Mouse (Mus musculus) embryo, embryonic 11 days (tissue): ENCODE data around the gene Hoxb4.

Source experiments
- DNase-seq: peaks from one replicate; pipeline ENCODE4 v3.0.0-alpha.2; 2015

The Hoxb4 gene

GRCm38 (mm10) chr11:96300354-96301063, 17.6 kb upstream of the Hoxb4 start:
- DNase-seq = peak; percentile 72

GRCm38 (mm10) chr11:96301064-96301431, 17.0 kb upstream of the Hoxb4 start:
- no peak for DNase-seq

GRCm38 (mm10) chr11:96301837-96302236, 16.2 kb upstream of the Hoxb4 start:
- DNase-seq = no peak

- DNase-seq = no peak
Observed at GRCm38 (mm10) chr11:96302381-96303150, 15.5 kb upstream of the Hoxb4 start.

GRCm38 (mm10) chr11:96303151-96304099, 14.6 kb upstream of the Hoxb4 start, which contains the start of gene Hoxb5:
Hoxb5 (plus strand) TSS chr11:96303336.
- DNase-seq = peak; percentile 91

GRCm38 (mm10) chr11:96304381-96305195, 13.5 kb upstream of the Hoxb4 start:
- no peak for DNase-seq

GRCm38 (mm10) chr11:96305505-96306182, 12.4 kb upstream of the Hoxb4 start:
- no peak for DNase-seq

- DNase-seq = no peak
Observed at GRCm38 (mm10) chr11:96306183-96306907, 11.7 kb upstream of the Hoxb4 start.

GRCm38 (mm10) chr11:96306908-96307269, 11.2 kb upstream of the Hoxb4 start:
- DNase-seq = peak; percentile 83

GRCm38 (mm10) chr11:96308763-96309162, 9.3 kb upstream of the Hoxb4 start:
- no peak for DNase-seq

GRCm38 (mm10) chr11:96309288-96309687, 8.8 kb upstream of the Hoxb4 start:
- no peak for DNase-seq

- DNase-seq = no peak
Observed at GRCm38 (mm10) chr11:96310183-96310938, 7.7 kb upstream of the Hoxb4 start.

GRCm38 (mm10) chr11:96311097-96311496, 7.0 kb upstream of the Hoxb4 start:
- DNase-seq = no peak

- DNase-seq = peak; percentile 93
Observed at GRCm38 (mm10) chr11:96311520-96312417, 6.3 kb upstream of the Hoxb4 start.

- DNase-seq = no peak
Observed at GRCm38 (mm10) chr11:96313134-96313533, 4.9 kb upstream of the Hoxb4 start.

- DNase-seq = no peak
Observed at GRCm38 (mm10) chr11:96313806-96314428, 4.2 kb upstream of the Hoxb4 start.

GRCm38 (mm10) chr11:96314671-96315343, 3.3 kb upstream of the Hoxb4 start:
- peak; percentile 73 for DNase-seq

- no peak for DNase-seq
Observed at GRCm38 (mm10) chr11:96315344-96315681, 2.8 kb upstream of the Hoxb4 start.
